Mouse (Mus musculus) limb, embryonic 14.5 days (tissue): ENCODE measurements at regions not wholly inside any gene's neighbourhood (a gene's known extent, or its start where the extent isn't known, plus 50 kb on each side); places are given as distances from the start of the nearest gene placed in this dataset.

ENCODE experiments used
- ATAC-seq: fragments of 200-750 bp; cut with Nextera tagmentation; 2 replicates; pipeline ENCODE4 v1.8.0; 2017; ENCODE audit warnings: low read depth, moderate number of reproducible peaks, moderate TSS enrichment; ENCODE audit not compliant: low FRiP score
- DNase-seq: peaks from one replicate; pipeline ENCODE4 v3.0.0-alpha.2; 2015; ENCODE audit warnings: low spot score
- H3K27ac ChIP-seq: fragments of 300-500 bp; sonication (generic); replicated peaks from 2 replicates; pipeline ENCODE4 v1.5.1; 2014; ENCODE audit warnings: low read depth, mild to moderate bottlenecking, low read length, moderate library complexity, mixed read lengths
- H3K27me3 ChIP-seq: fragments of 300-500 bp; sonication (generic); 2 replicates; pipeline ENCODE4 v1.6.1; 2014; ENCODE audit warnings: low read length, mixed read lengths; ENCODE audit not compliant: control insufficient read depth, insufficient read depth
- H3K36me3 ChIP-seq: fragments of 300-500 bp; sonication (generic); 2 replicates; pipeline ENCODE4 v1.6.1; 2014; ENCODE audit warnings: mild to moderate bottlenecking, low read length, moderate library complexity, mixed read lengths; ENCODE audit not compliant: control insufficient read depth, insufficient read depth
- H3K4me1 ChIP-seq: fragments of 300-500 bp; sonication (generic); 2 replicates; pipeline ENCODE4 v1.6.1; 2014; ENCODE audit warnings: antibody characterized with exemption, low read length, mixed read lengths; ENCODE audit not compliant: control insufficient read depth, insufficient read depth
- H3K4me2 ChIP-seq: fragments of 300-500 bp; sonication (generic); replicated peaks from 2 replicates; pipeline ENCODE4 v1.6.1; 2014; ENCODE audit warnings: low read depth, mild to moderate bottlenecking, low read length, moderate library complexity; ENCODE audit not compliant: severe bottlenecking
- H3K4me3 ChIP-seq: fragments of 300-500 bp; sonication (generic); replicated peaks from 2 replicates; pipeline ENCODE4 v1.5.1; 2014; ENCODE audit warnings: low read length
- H3K9ac ChIP-seq: fragments of 300-500 bp; sonication (generic); 2 replicates; pipeline ENCODE4 v1.6.1; 2014; ENCODE audit warnings: mild to moderate bottlenecking, low read depth, low read length, moderate library complexity; ENCODE audit not compliant: severe bottlenecking
- H3K9me3 ChIP-seq: fragments of 300-500 bp; sonication (generic); 2 replicates; pipeline ENCODE4 v1.6.1; 2016; ENCODE audit warnings: low read length; ENCODE audit not compliant: control insufficient read depth
- POLR2A ChIP-seq: fragments of 200-500 bp; IDR thresholded peaks from 2 replicates; pipeline ENCODE4 v1.8.0; 2012; ENCODE audit warnings: inconsistent platforms, mild to moderate bottlenecking, moderate library complexity, borderline replicate concordance; ENCODE audit not compliant: insufficient read depth, insufficient read length; ENCODE audit errors: extremely low read depth
- WGBS: fragments of 180-500 bp; shearing (Covaris S2); extraction: QIAGEN DNeasy Blood & Tissue Kit; methylation state at CpG from one replicate; pipeline ENCODE4 v1.1.7; 2014; 5-methylcytosine and 5-hydroxymethylcytosine counted together

DNA sequence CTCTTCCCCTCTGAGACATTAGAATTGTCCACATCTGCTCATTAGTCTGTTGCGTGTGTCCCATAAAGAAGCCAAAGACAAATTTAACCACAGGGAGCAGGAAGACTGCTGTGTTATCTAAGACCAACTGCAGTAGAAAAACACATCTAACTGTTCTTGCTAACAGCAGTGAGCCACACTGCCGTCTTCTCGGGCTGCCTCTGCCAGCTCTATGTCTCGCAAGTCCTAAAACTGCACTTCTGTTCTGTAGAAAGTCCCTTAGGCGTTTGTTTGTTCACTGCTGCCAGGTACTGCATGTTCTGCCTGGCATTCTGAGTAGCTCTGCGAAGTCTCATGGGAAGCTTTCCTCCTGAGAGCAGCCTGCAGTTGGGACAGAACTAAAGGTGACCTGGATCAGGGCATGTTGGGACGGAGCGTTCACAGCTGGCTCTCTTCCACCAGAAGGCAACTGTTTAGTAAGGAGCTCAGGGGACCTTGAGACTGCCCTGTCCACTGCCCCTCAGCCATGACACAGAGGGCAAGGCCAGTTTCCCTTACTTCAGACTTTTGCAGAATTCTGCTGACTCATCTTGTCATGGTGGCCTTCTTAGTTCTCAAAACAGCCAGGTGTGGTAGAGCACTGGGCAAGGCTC, 157.4 kb upstream of the Nampt start:
- 69% methylated on average over 8 of the region's 8 CpGs for WGBS

DNA sequence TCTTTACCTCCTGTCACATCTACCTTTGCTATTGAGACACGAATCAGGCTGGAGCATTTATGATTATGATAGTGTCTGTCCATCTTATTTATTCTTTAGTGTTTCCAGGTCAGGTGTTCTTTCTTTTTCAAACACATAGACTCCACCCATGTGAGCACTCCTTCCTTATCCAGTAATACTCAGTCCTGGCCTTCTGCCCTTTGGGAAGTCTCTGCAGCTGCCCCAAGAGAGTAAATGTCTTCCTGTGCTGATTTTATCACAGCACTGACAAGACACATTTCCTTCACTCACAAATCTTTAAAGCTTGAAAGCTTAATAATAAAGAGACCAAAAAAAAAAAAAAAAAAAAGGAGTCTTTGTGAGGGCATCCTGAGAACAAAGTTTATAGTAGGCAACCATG, 153.3 kb upstream of the Nampt start:
- no peak for ATAC-seq
- Histone ChIP-seq H3K4me3 (no peak overlapping the region), H3K36me3 (no peaks in the 10 kb centered on the region), H3K27me3 (no peaks in the 10 kb centered on the region), H3K4me2 (no peak overlapping the region), H3K27ac (no peak overlapping the region), H3K9ac (no peak overlapping the region), H3K9me3 (no peaks in the 10 kb centered on the region), H3K4me1 (no peaks in the 10 kb centered on the region)
- DNase-seq = no peak
- TF ChIP-seq POLR2A = no peak
- WGBS = 84% methylated on average over 1 of the region's 1 CpGs

More for the DNA sequence above, 157.4 kb upstream of the Nampt start:
- no peak overlapping the region for H3K27ac ChIP-seq
- no peaks in the 10 kb centered on the region for H3K9me3 ChIP-seq
- no peak overlapping the region for H3K4me2 ChIP-seq
- no peak overlapping the region for H3K4me3 ChIP-seq
- H3K27me3 ChIP-seq = no peaks in the 10 kb centered on the region
- ATAC-seq (no peak), DNase-seq (no peak)
- H3K9ac ChIP-seq = no peak overlapping the region
- H3K36me3 ChIP-seq = no peaks in the 10 kb centered on the region
- H3K4me1 ChIP-seq = no peaks in the 10 kb centered on the region
- no peak for TF ChIP-seq POLR2A

DNA sequence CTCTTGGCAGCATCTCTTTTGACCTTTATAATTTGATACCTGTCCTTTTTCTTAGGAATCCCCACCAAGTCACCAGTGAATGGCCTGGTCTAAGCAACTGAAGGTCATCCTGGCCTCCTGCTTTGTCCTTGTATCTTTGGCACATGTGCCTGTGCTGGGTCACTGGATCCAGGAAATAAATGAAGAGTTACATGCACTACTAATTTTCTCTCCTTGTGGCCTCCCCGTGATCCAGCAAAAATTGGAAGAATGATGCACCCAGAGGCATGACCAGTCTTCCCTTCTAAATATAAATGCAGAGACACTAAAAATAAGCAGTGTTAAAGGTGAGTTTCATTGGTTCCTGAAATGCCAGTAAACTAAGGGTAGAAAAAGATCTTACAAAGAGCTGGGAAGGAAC, 141.4 kb upstream of the Nampt start:
- no peak overlapping the region for H3K9ac ChIP-seq
- no peak overlapping the region for H3K4me2 ChIP-seq
- ATAC-seq (no peak), DNase-seq (no peak)
- no peaks in the 10 kb centered on the region for H3K4me1 ChIP-seq
- TF ChIP-seq POLR2A = no peak
- H3K4me3 ChIP-seq = no peak overlapping the region
- 90% methylated on average over 1 of the region's 1 CpGs for WGBS
- H3K9me3 ChIP-seq = no peaks in the 10 kb centered on the region
- H3K27me3 ChIP-seq = no peaks in the 10 kb centered on the region
- H3K27ac ChIP-seq = no peak overlapping the region
- H3K36me3 ChIP-seq = no peaks in the 10 kb centered on the region

DNA sequence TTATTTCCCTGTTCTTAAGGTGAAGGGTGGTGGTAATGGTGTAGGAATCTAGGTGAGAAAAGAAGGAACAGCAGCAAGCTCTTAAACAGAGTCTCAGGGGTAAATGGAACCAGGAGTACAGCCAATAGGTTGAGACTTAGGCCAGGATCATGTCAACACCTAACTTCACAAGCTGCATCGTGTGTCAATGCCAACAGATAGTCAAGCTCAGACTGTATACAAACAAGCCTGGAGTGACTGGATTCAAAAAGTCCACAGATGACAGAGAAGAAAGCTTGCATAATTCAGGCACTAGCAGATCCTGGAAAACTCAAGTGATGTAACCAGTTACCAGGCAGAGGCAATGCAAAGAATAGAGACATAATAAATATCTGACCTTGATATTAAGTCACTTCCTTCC, 140.6 kb upstream of the Nampt start:
- ATAC-seq (no peak), DNase-seq (no peak)
- no peaks in the 10 kb centered on the region for H3K36me3 ChIP-seq
- H3K4me1 ChIP-seq = no peaks in the 10 kb centered on the region
- H3K9ac ChIP-seq = no peak overlapping the region
- H3K4me3 ChIP-seq = no peak overlapping the region
- no peak for TF ChIP-seq POLR2A
- WGBS = 64% methylated on average over 1 of the region's 1 CpGs
- no peaks in the 10 kb centered on the region for H3K27me3 ChIP-seq
- no peak overlapping the region for H3K27ac ChIP-seq
- H3K9me3 ChIP-seq = no peaks in the 10 kb centered on the region
- H3K4me2 ChIP-seq = no peak overlapping the region

DNA sequence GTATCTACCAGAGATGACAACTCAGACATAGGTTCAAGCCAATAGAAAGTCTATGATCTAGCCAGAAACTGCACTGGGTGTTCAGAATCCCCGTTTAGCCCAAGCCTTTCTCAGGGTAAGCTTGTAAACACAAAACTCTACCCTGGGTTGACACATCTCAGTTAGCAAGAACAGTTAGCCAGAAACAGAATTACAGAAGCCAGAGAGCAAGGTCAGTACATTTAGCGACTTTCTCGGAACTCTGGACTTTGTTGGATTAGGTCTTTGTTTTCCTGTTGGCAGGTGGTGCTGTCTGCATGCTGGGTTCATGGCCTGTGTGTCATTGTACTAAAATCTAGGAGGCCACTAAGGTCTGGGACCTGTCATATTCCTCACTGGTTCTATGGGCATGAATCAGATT, 137.4 kb upstream of the Nampt start:
- no peak for ATAC-seq
- H3K27me3 ChIP-seq = no peaks in the 10 kb centered on the region
- no peak for DNase-seq
- H3K4me3 ChIP-seq = no peak overlapping the region
- TF ChIP-seq POLR2A = no peak
- no peak overlapping the region for H3K27ac ChIP-seq
- no peaks in the 10 kb centered on the region for H3K4me1 ChIP-seq
- no peak overlapping the region for H3K4me2 ChIP-seq
- H3K9ac ChIP-seq = no peak overlapping the region
- H3K9me3 ChIP-seq = no peaks in the 10 kb centered on the region
- WGBS = 80% methylated on average over 3 of the region's 3 CpGs
- no peaks in the 10 kb centered on the region for H3K36me3 ChIP-seq

DNA sequence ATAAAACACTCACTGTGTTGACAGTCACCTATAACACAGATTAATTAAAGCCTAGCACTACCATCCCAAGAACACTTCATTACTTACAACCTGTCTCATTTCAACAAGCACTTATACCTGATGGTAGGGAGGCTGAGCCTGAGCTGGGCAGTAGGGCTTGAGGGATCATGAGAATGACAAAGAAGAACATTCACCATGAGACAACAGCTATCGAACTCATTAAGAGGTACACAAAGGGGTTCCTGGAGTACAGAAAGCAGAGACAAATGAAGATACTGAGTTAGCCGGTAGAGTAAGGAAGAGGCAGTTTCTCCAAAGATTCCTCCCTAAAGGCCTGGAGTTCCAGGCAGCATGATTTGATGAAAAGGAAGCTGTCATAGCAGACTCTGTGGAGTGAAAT, 136.0 kb upstream of the Nampt start:
- no peak for TF ChIP-seq POLR2A
- Histone ChIP-seq H3K4me1 (no peaks in the 10 kb centered on the region), H3K4me2 (no peak overlapping the region), H3K27me3 (no peaks in the 10 kb centered on the region), H3K27ac (no peak overlapping the region), H3K36me3 (no peaks in the 10 kb centered on the region), H3K4me3 (no peak overlapping the region), H3K9me3 (no peaks in the 10 kb centered on the region), H3K9ac (no peak overlapping the region)
- DNase-seq (no peak), ATAC-seq (no peak)
- 92% methylated on average over 2 of the region's 2 CpGs for whole genome bisulfite sequencing
